Mouse (Mus musculus) liver, postnatal 0 days (tissue): ENCODE measurements around the gene Sf3a2. TPM values are rescaled to one million over a fixed set of nuclear protein-coding genes. Genes with fewer than 3 reads are reported as not detected.

Experiments used
- ATAC-seq: fragments of 200-750 bp; cut with Nextera tagmentation; 2 replicates; pipeline ENCODE4 v1.8.0; 2017; ENCODE audit warnings: mild to moderate bottlenecking, moderate library complexity
- DNase-seq: peaks from one replicate; pipeline ENCODE4 v3.0.0-alpha.2; 2016
- H3K27ac ChIP-seq: fragments of 300-500 bp; sonication (generic); 2 replicates; pipeline ENCODE4 v1.5.1; 2014; ENCODE audit warnings: antibody characterized with exemption, moderate library complexity, mild to moderate bottlenecking, low read depth
- H3K27me3 ChIP-seq: fragments of 300-500 bp; sonication (generic); 2 replicates; pipeline ENCODE4 v1.6.1; 2014; ENCODE audit warnings: low read length, control low read depth, mixed read lengths; ENCODE audit not compliant: insufficient read depth
- H3K36me3 ChIP-seq: fragments of 300-500 bp; sonication (generic); replicated peaks from 2 replicates; pipeline ENCODE4 v1.6.1; 2014; ENCODE audit warnings: mild to moderate bottlenecking, control low read depth, low read length, moderate library complexity, mixed read lengths; ENCODE audit not compliant: insufficient read depth
- H3K4me1 ChIP-seq: fragments of 300-500 bp; sonication (generic); 2 replicates; pipeline ENCODE4 v1.6.1; 2014; ENCODE audit warnings: antibody characterized with exemption, mild to moderate bottlenecking, control low read depth; ENCODE audit not compliant: insufficient read depth
- H3K4me2 ChIP-seq: fragments of 300-500 bp; sonication (generic); 2 replicates; pipeline ENCODE4 v1.6.1; 2014; ENCODE audit warnings: low read depth, mild to moderate bottlenecking, low read length, moderate library complexity, mixed read lengths
- H3K4me3 ChIP-seq: fragments of 300-500 bp; sonication (generic); 2 replicates; pipeline ENCODE4 v1.5.1; 2014; ENCODE audit warnings: low read depth, low read length
- H3K9ac ChIP-seq: fragments of 300-500 bp; sonication (generic); replicated peaks from 2 replicates; pipeline ENCODE4 v1.6.1; 2014; ENCODE audit warnings: mild to moderate bottlenecking, moderate library complexity
- H3K9me3 ChIP-seq: fragments of 300-500 bp; sonication (generic); 2 replicates; pipeline ENCODE4 v1.6.1; 2016; ENCODE audit warnings: mild to moderate bottlenecking, control low read depth, low read length, mixed read lengths
- CTCF ChIP-seq: sonication (generic); IDR thresholded peaks from 2 replicates; pipeline ENCODE4 v1.5.1; 2016; ENCODE audit warnings: antibody characterized with exemption, low read depth
- EP300 ChIP-seq: IDR thresholded peaks from 2 replicates; pipeline ENCODE4 v1.6.1; 2016; ENCODE audit warnings: antibody characterized with exemption, low read depth, mild to moderate bottlenecking
- WGBS: fragments of 180-500 bp; shearing (Covaris S2); extraction: QIAGEN DNeasy Blood & Tissue Kit; methylation state at CpG from one replicate; pipeline ENCODE4 v1.1.7; 2014; ENCODE audit not compliant: insufficient replicate concordance; 5-methylcytosine and 5-hydroxymethylcytosine counted together
- polyA plus RNA-seq: library from polyadenylated mRNA; unstranded; fragments of >200 nt; fragmentation: Nextera tagmentation; extraction: Ambion mirVana; gene quantifications from 2 replicates; pipeline ENCODE4 v1.2.1, GENCODE M21; 2015

The Sf3a2 gene
- polyA plus RNA-seq, 1 experiment from 2014 or later: 20.9 TPM

DNA sequence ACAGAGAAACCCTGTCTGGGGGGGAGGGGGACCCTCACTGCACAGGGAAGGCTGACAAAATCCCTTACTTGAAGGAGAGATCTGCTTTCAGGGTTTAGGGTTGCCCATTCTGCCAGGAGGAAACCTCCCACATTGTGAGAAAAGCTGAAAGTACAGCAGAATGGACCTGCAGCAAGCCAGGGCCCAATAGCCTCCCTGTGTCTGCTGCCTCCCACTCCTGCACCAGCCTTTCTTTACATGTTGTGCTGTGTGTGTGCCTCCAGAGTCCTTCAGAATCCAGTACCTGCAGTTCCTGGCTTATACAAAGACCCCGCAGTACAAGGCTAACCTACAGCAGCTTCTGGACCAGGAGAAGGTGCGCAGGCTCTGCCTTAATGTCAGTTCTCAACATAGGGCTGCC is 13.7 kb upstream of the Sf3a2 start:
- no peak for ATAC-seq
- Histone ChIP-seq H3K27me3 (no peaks in the 10 kb centered on the region), H3K4me3 (no peak overlapping the region), H3K9ac (no peak overlapping the region), H3K27ac (no peak overlapping the region), H3K4me2 (no peak overlapping the region), H3K4me1 (no peaks in the 10 kb centered on the region), H3K9me3 (no peaks in the 10 kb centered on the region), H3K36me3 (peaks cover 95% of the 10 kb centered on the region)
- no peak for TF ChIP-seq EP300
- no peak for TF ChIP-seq CTCF
- DNase-seq: no peak
- 96% methylated on average over 2 of the region's 2 CpGs for WGBS

DNA sequence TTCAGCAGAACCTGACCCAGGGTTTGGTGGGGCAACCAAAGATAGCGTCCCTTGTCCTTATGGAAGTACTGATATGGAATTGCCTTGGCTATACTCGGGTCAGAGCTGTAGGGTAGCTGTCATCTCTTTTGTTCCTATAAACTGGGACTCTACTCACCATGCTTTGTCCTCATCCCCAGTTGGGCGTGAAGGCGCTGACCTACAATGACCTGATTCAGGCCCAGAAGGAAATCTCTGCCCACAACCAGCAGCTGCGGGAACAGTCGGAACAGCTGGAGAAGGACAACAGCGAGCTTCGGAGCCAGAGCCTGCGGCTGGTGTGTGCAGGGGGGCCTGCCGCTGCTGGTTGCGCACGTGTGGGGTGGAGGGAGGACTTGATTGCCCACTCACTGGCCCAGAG is 13.1 kb upstream of the Sf3a2 start:
- TF ChIP-seq CTCF: no peak
- no peak for TF ChIP-seq EP300
- no peak for ATAC-seq

DNA sequence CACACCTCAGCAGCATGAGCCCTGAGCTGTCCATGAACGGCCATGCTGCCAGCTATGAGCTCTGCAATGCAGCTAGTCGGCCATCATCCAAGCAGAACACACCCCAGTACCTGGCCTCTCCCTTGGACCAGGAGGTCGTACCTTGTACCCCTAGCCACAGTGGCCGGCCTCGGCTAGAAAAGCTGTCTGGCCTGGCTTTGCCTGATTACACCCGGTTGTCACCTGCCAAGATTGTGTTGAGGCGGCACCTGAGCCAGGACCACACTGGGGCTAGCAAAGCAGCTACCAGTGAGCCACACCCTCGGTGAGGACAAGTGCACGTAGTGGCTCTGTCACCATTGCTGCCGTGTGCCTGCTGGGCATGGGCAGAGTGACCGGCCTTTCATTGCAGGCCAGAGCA is 12.0 kb upstream of the Sf3a2 start:
- Histone ChIP-seq H3K4me2 (no peak overlapping the region), H3K4me1 (no peaks in the 10 kb centered on the region), H3K27me3 (no peaks in the 10 kb centered on the region), H3K36me3 (peaks cover 94% of the 10 kb centered on the region), H3K9me3 (no peaks in the 10 kb centered on the region), H3K9ac (no peak overlapping the region), H3K4me3 (no peak overlapping the region), H3K27ac (no peak overlapping the region)
- DNase-seq: no peak
- TF ChIP-seq CTCF (no peak), EP300 (no peak)
- 95% methylated on average over 11 of the region's 11 CpGs for WGBS
- ATAC-seq: no peak

More for the DNA sequence above, 13.1 kb upstream of the Sf3a2 start:
- no peaks in the 10 kb centered on the region for H3K4me1 ChIP-seq
- 90% methylated on average over 12 of the region's 12 CpGs for WGBS
- no peak overlapping the region for H3K4me3 ChIP-seq
- no peak overlapping the region for H3K4me2 ChIP-seq
- no peaks in the 10 kb centered on the region for H3K9me3 ChIP-seq
- H3K9ac ChIP-seq: no peak overlapping the region
- DNase-seq: no peak
- no peak overlapping the region for H3K27ac ChIP-seq
- no peaks in the 10 kb centered on the region for H3K27me3 ChIP-seq
- peaks cover 93% of the 10 kb centered on the region for H3K36me3 ChIP-seq

DNA sequence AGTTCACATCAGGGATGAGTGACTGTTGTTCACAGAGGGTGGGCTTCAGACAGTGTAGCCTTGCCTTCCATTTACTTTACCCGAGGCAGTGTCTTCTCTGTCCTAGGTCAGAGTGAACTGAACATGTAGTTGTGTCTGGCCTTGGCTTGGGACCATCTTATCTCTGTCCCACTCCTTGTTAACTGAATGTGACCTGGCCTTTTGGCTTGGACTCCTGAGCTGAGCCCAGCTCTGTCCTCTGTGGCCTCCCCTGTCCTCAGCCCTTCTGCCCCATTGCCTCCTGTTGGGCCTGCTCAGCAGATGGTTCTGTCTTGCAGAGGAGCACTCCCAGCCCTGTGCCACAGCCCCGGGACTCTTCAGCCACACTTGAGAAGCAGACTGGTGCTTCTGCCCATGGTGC is 10.5 kb upstream of the Sf3a2 start:
- Histone ChIP-seq H3K27me3 (no peaks in the 10 kb centered on the region), H3K9ac (no peak overlapping the region), H3K36me3 (peaks cover 91% of the 10 kb centered on the region), H3K4me1 (no peaks in the 10 kb centered on the region), H3K27ac (no peak overlapping the region), H3K9me3 (no peaks in the 10 kb centered on the region), H3K4me3 (no peak overlapping the region), H3K4me2 (no peak overlapping the region)
- DNase-seq (no peak), ATAC-seq (no peak)
- 69% methylated on average over 2 of the region's 2 CpGs for WGBS
- TF ChIP-seq CTCF: no peak
- no peak for TF ChIP-seq EP300

DNA sequence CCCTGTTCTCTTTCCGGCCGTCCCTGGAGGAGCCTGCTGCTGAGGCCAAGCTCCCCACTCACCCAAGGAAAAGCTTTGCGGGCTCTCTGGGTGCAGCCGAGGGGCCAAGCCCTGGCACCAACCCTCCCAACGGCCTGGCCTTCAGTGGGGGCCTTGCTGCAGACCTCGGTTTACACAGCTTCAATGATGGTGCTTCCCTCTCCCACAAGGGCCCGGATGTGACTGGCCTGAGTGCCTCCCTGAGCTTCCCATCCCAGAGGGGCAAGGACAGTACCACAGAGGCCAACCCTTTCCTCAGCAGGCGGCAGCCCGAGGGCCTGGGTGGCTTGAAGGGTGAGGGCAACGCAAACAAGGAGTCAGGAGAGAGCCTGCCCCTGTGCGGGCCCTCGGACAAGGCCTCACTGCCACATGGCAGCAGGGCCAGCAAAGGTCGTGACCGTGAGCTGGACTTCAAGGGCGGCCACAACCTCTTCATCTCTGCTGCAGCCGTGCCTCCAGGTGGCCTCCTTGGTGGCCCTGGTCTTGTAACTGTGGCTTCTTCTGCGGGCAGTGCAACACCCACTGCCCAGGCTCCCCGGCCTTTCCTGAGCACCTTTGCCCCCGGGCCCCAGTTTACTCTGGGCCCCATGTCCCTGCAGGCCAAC is 7.1 kb upstream of the Sf3a2 start:
- Histone ChIP-seq H3K27ac (no peak overlapping the region), H3K4me2 (no peak overlapping the region), H3K27me3 (no peaks in the 10 kb centered on the region), H3K9me3 (no peaks in the 10 kb centered on the region), H3K4me1 (no peaks in the 10 kb centered on the region), H3K4me3 (no peak overlapping the region), H3K9ac (no peak overlapping the region), H3K36me3 (peaks cover 89% of the 10 kb centered on the region)
- TF ChIP-seq CTCF: no peak
- no peak for TF ChIP-seq EP300
- 84% methylated on average over 19 of the region's 19 CpGs for WGBS
- no peak for DNase-seq
- no peak for ATAC-seq

DNA sequence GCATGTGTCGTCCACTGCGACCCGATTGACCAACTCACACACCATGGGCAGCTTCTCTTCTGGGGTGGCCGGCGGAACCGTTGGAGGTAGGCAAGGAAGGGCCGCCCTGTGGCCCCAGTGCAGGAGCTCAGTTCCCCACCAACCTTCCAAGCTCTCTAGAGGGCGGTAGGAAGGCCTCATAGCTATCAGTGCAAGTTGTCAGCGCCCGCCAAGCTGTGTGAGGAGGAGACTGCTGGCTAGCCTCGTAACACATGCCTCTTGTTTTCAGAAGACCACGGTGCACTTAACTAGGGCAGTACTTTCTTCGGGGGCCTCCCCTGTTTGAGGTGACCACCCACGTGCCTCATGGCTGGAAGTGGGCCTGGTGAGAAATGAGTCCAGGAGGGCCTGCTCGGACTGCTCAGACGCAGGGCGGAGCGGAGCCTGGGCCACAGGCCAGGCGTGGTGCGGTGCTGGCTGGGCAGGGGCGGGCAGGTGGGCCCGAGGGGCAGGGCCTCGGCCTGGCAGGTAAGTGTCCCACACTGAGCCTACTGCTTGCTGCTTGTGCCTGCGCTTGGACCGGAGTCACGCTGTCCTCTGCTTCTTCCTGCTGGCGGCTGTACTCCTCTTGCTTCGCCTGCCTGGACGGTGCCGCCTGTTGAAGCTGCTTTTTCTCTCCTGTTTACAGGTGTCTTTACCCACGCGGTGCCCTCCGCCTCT is 6.4 kb upstream of the Sf3a2 start:
- ATAC-seq: no peak
- 77% methylated on average over 33 of the region's 33 CpGs for WGBS
- no peak for DNase-seq
- H3K4me1 ChIP-seq: peaks cover 3% of the 10 kb centered on the region
- no peaks in the 10 kb centered on the region for H3K27me3 ChIP-seq
- no peak overlapping the region for H3K4me2 ChIP-seq
- H3K27ac ChIP-seq: no peak overlapping the region
- H3K4me3 ChIP-seq: no peak overlapping the region
- TF ChIP-seq EP300 (no peak), CTCF (no peak)
- H3K36me3 ChIP-seq: peaks cover 88% of the 10 kb centered on the region
- H3K9ac ChIP-seq: no peak overlapping the region
- H3K9me3 ChIP-seq: no peaks in the 10 kb centered on the region
